Mouse (Mus musculus) layer of hippocampus, adult 8-10 months (tissue): ENCODE data around the gene Chrm5. TPM values are rescaled to one million over a fixed set of nuclear protein-coding genes. Genes with fewer than 3 reads are reported as not detected.
"Not testable (repeated sequence)": the region's sequence is repeated elsewhere in the genome, so short reads cannot be mapped to it uniquely, and the experiment has no call there.

Source experiments
- DNase-seq, 2 experiments: peaks; one replicate each; pipeline ENCODE4 v3.0.0; 2022; ENCODE audit warnings: low spot score in 2 of 2
- total RNA-seq, 4 experiments: library from RNA; stranded (reverse); gene quantifications; 2 replicates each; pipeline ENCODE4 v1.2.4; 2022

The Chrm5 gene
- total RNA-seq, 4 experiments from 2014 or later = 5.4 to 9.7 (median 7.4) TPM

DNA sequence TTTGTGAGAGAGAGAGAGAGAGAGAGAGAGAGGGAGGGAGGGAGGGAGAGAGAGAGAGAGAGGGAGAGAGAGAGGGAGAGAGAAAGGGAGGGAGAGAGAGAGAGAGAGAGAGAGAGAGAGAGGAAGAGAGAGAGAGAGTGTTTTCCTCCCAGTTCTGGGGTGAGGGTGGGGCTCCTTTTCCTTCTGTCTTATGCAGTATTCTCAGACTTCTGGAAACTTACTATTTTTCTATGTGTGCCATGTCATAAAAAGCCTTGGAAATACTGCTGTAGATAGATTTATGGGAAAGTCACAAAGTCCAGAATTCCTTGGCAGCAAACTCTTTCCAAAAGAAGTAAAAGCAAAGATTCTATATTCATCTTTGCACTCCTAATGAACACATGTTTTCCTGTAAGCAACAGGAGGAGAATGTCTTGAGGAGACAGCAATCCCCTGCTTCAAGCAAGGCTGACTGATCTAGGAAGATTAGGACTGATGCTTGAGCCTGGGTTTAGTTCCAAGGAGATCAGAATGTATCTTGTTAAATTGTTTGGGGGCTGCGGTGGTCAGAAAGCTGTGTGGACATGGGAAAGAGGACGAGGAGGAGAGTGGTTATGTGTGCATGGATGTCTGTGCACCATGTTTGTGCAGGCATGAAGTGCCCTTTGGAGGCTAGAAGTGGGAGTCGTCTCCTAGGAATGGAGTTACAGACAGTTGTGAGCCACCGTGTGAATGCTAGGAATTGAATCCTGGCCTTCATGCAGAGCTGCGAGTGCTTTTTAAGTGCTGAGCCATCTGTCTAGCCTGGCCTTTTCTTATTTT, 2.2 kb upstream of the Chrm5 start:
- DNase-seq = no peak

DNA sequence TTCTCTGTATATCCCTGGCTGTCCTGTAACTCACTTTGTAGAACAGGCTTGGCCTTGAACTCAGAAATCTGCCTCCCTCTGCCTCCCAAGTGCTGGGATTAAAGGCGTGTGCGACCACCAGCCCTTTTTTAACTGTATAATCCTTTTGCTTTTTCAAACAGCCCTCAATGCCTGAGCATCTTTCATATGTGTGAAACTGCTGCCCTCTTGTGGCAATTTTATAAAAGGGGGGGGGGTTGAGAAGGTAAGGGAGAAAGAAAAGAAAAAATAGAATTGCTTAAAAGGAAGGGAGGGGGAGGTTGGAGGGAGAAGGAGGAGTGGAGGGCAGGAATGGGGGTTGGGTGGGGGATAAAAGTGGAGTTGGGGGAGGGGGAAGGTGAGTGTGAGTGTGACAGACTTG, 995 bp upstream of the Chrm5 start:
- DNase-seq = no peak

DNA sequence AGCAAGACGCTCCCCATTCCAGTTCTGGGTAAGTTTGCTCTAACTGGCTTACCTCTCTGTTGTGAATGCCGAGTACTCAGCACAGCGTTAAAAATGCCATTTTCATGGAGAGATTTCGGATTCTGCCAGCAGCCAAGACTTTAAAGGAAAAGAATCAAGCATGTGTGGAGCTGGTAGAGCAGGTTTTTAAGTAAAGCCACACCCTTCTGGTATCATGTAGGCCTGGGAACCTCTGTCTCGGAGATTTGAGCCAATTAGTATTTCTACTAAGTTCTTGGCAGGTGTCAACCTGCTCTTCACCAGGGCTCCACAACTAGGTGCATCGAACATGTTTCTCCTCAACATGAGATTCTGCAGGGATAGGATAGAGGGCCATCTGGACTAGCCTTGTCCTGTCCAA, 4.0 kb downstream of the Chrm5 start:
- DNase-seq = no peak

DNA sequence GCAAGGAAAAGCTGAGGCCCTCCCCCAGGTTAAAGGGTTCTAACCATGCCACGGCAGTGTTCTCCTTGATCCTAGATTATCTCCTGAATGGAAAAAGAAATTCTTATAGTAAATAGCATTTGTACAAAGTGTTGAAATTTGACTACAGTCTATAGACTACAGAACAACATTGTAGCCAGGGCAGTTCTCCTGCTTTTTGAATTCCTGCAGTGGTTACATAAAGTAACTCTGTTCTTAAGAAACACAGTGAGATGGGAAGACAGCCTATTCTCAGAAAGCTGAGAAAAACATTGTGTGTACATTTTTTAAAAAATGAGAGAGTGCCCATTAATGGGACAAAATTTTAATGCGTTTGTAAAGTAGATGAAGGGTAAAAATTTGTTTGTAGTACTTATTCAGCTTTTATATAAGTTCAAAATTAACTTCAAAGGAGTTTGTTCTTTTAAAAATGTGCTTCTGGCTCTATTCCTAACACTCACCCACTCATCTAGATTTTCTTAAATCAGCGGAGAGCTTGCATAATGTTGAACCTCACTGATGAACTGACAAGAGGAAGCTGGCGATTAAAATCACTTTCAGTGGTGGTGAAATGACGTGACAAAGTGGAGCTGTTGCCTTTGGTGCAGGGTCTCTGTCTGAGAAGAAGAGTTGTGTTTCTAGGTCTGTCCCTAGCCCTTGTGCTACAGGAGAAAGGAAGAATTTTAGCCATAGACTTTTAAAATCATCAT, 5.4 kb downstream of the Chrm5 start:
- DNase-seq = no peak

DNA sequence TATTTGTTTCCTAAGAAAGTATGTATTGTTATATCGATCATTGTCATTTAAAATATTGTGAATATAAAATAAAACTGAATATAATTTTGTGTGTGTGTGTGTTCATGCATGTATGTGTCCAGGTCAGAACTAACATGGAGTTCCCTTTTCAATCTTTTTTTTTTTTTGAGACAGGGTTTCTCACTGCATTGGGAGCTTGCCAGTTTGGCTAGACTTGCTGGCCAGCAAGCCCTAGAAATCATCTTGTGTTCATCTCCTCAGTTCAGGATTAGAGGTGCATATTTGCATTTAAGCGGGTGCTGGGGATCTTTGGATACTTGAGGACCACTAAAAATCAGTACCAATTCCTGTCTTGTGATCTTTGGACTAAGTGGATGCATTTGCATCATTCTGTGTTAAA, 8.5 kb downstream of the Chrm5 start:
- no peak for DNase-seq

DNA sequence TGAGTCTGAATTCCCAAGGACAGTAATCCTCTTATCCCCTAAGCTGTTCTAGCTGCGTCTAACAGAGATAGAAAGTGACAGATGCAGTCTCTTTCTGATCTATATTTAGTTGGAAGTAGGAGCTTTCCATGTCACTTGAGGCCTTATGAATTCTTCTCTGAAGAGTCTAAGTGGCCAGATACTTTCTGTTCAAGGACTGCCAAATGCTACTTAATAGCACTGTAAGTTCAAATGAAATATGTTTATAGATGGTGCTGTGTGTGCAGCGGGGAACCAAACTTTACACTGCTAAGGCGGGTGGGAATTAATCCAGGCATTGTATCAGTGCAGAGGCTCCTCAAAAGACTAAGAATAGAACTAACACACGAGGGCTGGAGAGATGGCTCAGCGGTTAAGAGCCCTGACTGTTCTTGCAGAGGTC, 9.6 kb downstream of the Chrm5 start:
- no peak for DNase-seq

DNA sequence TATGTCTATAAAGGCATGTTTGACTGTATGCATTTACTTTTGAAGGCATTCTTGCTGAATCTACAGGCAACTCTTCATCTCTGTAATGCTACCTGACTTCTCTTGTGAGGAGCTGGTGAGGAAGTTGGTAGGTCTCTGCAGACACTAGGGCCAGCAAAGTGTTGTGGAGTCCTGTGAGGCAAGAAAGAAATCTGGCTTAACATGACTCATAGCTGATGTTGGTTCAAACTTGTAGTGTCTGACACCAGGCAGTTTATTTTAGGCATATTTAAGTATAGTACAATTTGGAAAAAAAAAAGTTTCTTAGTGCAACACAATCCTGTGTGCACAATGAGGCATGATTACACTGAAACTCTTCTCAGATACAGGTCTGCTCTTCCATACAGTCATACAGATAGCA, 11.0 kb downstream of the Chrm5 start:
- DNase-seq = no peak

DNA sequence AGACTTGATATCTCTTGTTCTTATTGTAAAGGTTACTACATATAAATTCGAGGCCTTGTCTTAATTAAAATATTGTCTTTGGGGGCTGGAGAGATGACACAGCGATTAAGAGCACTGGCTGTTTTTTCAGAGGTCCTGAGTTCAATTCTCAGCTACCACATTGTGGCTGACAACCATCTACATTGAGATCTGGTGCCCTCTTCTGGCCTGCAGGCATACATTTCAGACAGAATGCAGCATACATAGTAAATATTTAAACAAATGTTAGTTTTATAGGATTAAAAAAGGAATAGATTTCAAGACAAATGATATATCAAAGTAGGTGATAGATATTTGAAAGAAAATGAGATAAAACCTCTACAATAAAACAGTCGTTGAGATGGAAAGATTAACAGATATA, 20.0 kb downstream of the Chrm5 start:
- no peak for DNase-seq

DNA sequence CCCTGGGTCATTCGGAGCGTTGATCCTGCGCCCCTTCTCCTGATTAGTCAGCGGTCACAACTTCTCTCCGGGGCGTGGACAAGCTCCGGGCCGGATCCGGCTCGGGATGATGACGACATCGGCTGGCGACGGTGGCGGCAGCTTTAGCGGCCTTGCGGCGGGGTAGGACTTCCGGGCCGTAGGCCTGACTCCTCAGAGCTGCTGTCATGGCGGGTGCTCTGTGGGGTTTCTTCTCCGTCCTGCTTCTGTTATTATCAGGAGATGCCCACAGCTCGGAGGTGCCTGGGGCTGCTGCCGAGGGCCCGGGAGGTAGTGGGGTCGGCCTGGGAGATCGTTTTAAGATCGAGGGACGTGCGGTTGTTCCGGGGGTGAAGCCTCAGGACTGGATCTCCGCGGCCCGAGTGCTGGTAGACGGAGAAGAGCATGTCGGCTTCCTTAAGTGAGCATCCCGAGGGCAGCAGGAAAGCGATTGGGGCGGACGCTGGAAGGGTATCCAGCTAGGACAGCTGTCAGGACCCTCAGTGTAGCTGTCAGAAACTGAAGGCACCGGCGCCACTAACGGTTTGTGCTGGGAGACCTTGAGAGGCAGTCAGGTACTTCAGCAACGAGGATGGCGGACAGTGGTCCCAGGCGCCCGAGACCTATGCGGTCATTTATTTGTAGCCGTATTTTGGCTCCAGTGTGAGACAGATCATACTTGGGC, 25.6 kb downstream of the Chrm5 start, which contains the start of gene Emc7:
TSS of gene Emc7 (plus strand) at position 136 of the 703 bp plus-strand sequence.
- peak; percentile 93 to 94 for DNase-seq

DNA sequence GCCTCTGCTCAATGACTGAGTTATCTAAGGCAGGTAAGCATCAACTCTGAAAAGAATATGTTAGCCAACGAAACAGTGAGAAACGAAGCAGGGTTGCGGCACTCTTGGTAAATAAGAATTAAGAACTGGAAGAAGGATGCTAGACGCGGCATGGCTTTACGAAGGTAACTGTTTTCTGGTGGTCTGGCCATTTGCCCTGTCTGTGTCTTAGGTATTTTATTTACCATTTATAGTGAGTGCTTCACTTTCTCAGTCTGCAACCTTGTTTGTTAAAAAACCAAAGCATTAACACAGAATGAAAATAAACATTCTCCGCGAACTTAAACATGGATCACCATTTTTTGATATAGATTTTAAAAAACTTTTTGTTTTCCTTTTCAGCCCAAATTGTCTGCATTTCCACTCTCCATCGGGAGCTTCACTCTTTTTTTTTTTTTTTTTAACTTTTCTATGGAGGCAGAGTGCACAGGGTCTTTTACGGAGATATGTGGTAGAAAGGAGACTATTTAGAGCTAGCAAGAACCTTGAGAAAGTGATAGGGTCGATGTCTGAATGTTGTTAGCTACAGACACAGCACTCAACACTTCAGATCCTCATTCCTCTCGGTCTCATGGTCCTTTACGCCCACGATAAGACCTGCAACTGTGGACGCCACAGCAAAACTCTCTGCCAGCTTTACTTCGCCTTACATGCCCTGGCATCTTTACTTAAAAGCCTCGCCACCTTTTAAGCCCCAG, 26.3 kb downstream of the Chrm5 start:
- no peak for DNase-seq

DNA sequence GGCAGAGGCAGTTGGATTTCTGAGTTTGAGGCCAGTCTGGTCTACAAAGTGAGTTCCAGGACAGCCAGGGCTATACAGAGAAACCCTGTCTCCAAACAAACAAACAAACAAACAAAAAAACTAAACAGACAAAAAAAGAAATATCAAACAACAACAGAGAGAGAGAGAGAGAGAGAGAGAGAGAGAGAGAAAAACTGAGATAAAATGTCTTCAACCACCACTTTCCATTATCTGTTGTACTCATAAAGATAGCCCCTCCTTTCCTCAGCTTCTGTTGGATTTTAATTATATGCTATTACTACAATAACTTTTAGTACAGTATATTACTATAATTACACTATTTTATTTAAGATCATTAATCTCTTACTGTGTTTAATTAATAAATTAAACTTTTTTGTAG, 28.1 kb downstream of the Chrm5 start:
- not testable (repeated sequence) for DNase-seq

DNA sequence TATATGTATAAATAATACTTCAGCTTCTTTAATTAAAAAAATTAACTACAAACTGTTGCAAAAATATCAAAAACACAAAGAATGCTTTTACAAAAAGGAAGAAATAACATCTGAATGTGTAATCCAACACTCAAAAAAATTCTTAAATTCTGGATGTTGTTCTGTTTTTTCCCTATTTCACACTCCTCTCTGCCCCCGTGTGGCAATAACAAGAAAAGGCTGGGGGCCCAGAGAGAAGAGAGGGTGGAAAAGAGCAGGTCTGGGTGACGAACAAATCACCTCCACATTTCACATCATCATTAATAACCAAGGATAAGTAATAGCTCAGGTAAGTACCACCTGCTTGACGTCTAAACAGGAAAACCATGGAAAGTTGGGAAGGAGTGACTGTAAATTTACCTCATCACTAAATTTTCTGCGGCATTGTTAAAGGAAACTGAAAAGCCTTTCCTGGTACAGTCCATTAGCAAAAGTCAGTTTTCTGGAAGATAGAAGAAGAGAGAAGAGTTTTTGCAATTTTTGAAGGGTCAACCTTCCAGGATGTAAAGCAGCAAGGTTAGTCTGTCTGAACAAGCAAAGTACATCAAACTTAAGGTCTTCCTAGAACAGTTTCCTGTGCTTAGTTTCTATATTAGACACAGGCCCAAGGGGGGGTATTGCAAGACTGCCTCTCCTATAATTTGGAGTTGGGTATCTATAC, 30.8 kb downstream of the Chrm5 start:
- no peak for DNase-seq

DNA sequence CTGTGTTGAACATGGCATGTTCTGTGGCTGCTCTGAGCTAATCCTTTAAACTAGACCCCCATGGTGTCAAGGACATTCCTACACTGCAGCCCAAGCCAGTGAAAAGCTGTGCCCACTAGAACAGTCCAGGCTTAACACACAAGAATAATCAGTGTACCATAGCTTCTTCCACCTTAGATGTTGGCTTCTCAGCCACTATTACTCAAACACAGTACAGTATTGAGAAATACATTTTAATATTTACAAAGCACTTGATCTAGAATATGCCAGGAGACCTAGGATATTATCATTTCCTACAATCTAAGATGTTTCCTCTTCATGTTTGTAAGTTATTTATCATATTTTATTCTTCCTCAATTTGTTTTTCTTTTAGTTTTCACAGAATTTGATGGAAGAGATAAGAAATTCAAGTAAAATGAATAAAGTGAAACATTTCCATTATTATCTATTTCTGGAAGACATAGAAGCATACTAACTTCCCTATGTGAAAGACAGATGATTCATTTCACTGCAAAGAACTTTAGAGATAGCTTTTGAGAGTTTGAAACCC, 32.0 kb downstream of the Chrm5 start:
- no peak for DNase-seq

DNA sequence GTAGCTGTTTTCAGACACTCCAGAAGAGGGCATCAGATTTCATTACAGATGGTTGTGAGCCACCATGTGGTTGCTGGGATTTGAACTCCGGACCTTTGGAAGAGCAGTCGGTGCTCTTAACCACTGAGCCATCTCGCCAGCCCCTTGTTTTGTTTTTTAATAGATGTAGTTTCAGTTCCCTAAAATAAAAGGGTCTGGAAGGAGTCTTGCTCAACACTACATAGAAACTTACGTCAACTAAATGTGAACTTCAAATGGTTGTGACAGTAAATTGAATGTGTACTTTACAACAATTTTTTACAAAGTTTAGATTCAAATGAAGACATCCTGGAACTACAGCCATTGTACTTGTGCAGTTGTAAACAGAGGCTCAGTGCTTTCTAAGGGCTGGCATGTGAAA, 32.5 kb downstream of the Chrm5 start:
- not testable (repeated sequence) for DNase-seq

DNA sequence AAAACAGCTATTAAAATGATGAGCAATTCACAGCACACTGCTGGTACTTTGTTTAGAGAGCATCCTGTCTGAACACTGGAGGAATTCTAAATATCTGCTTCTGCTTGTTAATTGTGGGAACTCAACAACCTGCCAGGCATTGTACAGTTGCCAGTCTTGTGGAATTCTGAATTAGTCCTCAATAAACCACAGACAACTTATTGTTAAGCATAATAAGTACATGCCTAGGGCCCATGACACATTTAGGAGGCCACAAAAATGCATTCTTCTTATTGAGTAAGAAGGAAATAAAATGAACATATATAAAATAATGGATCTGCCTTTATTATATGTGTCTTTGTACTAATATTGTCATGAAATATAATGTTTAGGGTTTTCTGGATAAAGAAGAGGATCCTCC, 35.1 kb downstream of the Chrm5 start:
- no peak for DNase-seq

DNA sequence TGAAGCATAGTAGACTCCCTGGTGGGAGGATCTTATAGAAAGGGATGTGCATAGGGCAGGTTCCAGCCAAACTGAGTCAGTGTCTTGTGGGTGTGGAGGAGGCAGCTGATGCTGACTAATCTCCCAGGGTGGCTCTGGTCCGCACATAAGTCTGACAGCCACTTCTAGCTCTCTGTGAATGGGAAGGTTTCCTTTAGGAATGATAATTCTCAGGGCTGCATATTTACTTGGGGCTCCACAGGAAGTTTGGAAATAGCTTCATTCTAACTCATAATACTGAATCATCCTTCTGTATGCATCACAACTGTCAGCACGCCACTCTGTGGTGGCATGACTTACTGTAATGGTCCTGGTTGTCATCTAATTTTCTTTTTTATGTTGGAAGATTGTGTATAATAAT, 37.1 kb downstream of the Chrm5 start:
- DNase-seq = no peak

DNA sequence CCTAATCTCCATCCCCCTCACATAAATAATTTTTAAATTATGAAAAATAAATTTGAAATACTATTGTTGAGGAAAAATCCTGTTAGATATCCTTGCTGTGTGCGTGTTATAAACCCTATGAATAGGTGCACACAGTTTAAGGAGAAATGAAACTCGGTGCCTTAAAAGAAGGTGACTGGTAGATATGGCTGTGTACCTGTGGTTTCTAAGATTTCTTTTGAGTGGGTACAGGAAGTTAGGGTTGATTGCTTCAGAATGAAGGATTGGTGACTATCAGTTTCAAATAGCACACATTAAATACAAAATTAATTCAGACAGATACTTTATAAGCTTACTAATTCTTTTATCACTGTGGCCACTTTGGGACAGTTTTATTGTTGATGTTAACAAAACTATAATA, 43.0 kb downstream of the Chrm5 start:
- no peak for DNase-seq

DNA sequence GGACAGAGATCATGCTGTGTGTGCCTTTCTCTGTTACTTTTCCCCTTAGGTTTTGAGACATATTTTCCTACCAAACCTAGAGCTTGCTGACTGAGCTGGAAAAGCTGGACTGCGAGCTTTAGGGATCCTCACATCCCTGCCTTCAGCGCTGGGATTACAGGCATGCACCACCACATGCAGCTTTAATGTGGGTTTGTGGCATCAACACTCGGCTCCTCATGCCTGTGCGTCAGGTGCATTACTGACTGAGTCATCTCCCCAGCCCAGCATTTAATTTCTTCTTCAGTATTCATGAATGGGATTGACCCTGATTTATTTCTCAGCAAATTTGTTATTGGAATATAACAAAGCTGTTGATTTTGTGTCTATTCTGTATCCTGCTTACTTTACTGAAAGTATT, 44.3 kb downstream of the Chrm5 start:
- no peak for DNase-seq

DNA sequence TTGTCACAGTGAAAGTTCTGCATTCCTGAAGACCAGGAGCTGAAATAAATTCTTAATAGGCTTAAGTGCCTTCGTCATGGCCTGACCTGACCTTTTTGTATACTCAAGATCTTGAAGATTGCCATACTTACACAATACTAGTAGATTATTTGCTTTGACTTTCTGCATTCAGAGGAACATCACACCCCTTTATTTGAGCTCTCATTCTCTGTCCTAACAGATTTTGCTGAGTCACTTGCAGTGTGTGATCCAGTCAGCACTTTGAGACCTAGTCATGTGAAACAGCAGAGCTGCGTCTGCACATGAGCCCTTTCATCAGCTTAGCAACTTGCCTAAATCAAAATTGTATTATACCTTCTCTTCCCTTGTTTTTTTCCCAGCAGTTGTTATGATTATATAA, 47.2 kb downstream of the Chrm5 start:
- DNase-seq = no peak

DNA sequence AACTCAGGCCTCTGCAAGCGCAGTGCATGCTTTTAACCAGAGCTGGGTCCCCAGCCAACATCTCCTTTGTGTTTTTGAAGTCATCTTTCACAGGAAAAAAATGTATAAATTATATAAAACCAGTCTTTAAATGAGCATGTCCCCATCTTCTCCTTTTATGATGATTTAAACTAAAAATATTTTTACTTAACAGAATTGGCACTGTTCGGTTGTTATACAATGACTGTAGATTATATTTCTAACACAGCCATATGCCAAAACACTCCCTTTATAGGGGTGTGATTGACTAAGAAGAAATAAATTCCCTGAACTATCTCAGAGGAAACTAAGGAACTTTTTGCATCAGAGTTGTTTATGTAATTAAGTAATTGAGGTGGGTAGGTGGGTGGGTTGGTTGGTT, 48.0 kb downstream of the Chrm5 start:
- DNase-seq = no peak

DNA sequence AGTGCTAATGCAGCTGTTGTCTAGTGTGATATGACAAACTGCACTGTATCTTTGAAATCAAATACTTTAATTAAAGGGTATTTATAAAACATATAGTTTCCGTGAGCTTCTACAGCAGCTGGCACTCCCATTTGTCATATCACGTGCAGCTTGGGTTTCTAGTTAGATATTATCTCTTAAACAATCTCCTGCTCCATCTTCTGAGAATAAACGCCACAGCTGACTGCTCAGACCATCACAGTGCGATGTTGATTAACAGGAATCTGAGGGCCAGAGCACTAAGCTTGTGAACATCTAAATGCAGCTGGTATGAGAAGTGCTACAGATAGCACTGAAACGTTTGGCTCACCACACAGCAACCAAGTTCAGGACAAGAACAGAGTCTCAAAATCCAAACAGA, 50.2 kb downstream of the Chrm5 start:
- DNase-seq = no peak
